Mouse (Mus musculus) lung, adult 2 months (tissue): ENCODE results near the gene Mepce.

Experiments
- CTCF ChIP-seq: fragments of 200-500 bp; IDR thresholded peaks from 2 replicates; pipeline ENCODE4 v1.5.1; 2011; ENCODE audit warnings: mild to moderate bottlenecking, low read length, control low read depth; ENCODE audit not compliant: insufficient read depth
- POLR2A ChIP-seq: fragments of 200-500 bp; IDR thresholded peaks from 2 replicates; pipeline ENCODE4 v1.6.1; 2011; ENCODE audit warnings: low read depth, mild to moderate bottlenecking, control low read depth, low read length, borderline replicate concordance; ENCODE audit errors: extremely low read depth

GRCm38 (mm10) chr5:137786109-137786942 is 1.1 kb downstream of the Mepce start:
- TF ChIP-seq POLR2A (peak; percentile 99; the same call in 1 of the 2 replicates), CTCF (no peak)
